Mouse (Mus musculus) midbrain, embryonic 12.5 days (tissue): ENCODE data around the gene Tmem52. TPM values are rescaled to one million over a fixed set of nuclear protein-coding genes. Genes with fewer than 3 reads are reported as not detected.
"Not testable (repeated sequence)": the region's sequence is repeated elsewhere in the genome, so short reads cannot be mapped to it uniquely, and the experiment has no call there.

Experiments used
- ATAC-seq: fragments of 200-750 bp; cut with Nextera tagmentation; 2 replicates; pipeline ENCODE4 v1.8.0; 2017; ENCODE audit warnings: low read depth, moderate TSS enrichment, moderate library complexity; ENCODE audit not compliant: low FRiP score
- H3K27ac ChIP-seq: fragments of 300-500 bp; sonication (generic); replicated peaks from 2 replicates; pipeline ENCODE4 v1.5.1; 2016; ENCODE audit warnings: mild to moderate bottlenecking
- H3K27me3 ChIP-seq: fragments of 300-500 bp; sonication (generic); 2 replicates; pipeline ENCODE4 v1.6.1; 2016; ENCODE audit warnings: mild to moderate bottlenecking
- H3K36me3 ChIP-seq: fragments of 300-500 bp; sonication (generic); 2 replicates; pipeline ENCODE4 v1.6.1; 2016
- H3K4me1 ChIP-seq: fragments of 300-500 bp; sonication (generic); 2 replicates; pipeline ENCODE4 v1.6.1; 2016
- H3K4me2 ChIP-seq: fragments of 300-500 bp; sonication (generic); replicated peaks from 2 replicates; pipeline ENCODE4 v1.6.1; 2016; ENCODE audit warnings: mild to moderate bottlenecking, moderate library complexity
- H3K4me3 ChIP-seq: fragments of 300-500 bp; sonication (generic); 2 replicates; pipeline ENCODE4 v1.5.1; 2016; ENCODE audit warnings: mild to moderate bottlenecking
- H3K9ac ChIP-seq: fragments of 300-500 bp; sonication (generic); replicated peaks from 2 replicates; pipeline ENCODE4 v1.6.1; 2016; ENCODE audit warnings: mild to moderate bottlenecking, moderate library complexity
- H3K9me3 ChIP-seq: fragments of 300-500 bp; sonication (generic); 2 replicates; pipeline ENCODE4 v1.6.1; 2016; ENCODE audit warnings: mild to moderate bottlenecking
- WGBS: fragments of 180-500 bp; shearing (Covaris S2); methylation state at CpG from one replicate; pipeline ENCODE4 v1.1.7; 2016; 5-methylcytosine and 5-hydroxymethylcytosine counted together
- polyA plus RNA-seq: library from polyadenylated mRNA; unstranded; fragments of >200 nt; fragmentation: Nextera tagmentation; extraction: Ambion mirVana; gene quantifications from 2 replicates; pipeline ENCODE4 v1.2.1, GENCODE M21; 2016

Gene Tmem52
- polyA plus RNA-seq, 1 experiment from 2014 or later = 0.20 TPM

- no peak for ATAC-seq
- 65% methylated on average over 5 of the region's 5 CpGs for WGBS
These were observed 4.4 kb downstream of the Tmem52 start for GRCm38 (mm10) chr4:155473319-155473718.

GRCm38 (mm10) chr4:155473796-155474195 lies 4.9 kb downstream of the Tmem52 start:
- 45% methylated on average over 2 of the region's 2 CpGs for WGBS

More at GRCm38 (mm10) chr4:155473319-155473718, 4.4 kb downstream of the Tmem52 start:
- H3K4me2 ChIP-seq = no peak overlapping the region
- no peak overlapping the region for H3K4me3 ChIP-seq
- H3K9me3 ChIP-seq = no peaks in the 10 kb centered on the region
- no peak overlapping the region for H3K27ac ChIP-seq
- peaks cover 16% of the 10 kb centered on the region for H3K27me3 ChIP-seq
- H3K36me3 ChIP-seq = no peaks in the 10 kb centered on the region
- no peak overlapping the region for H3K9ac ChIP-seq
- H3K4me1 ChIP-seq = peaks cover 10% of the 10 kb centered on the region; the same call in 1 of the 2 replicates

GRCm38 (mm10) chr4:155481381-155482124 lies 12.6 kb downstream of the Tmem52 start:
- Histone ChIP-seq H3K27me3 (peaks cover 3% of the 10 kb centered on the region; the same call in 1 of the 2 replicates), H3K9ac (no peak overlapping the region), H3K4me2 (peak overlapping the region; percentile 38), H3K36me3 (no peaks in the 10 kb centered on the region), H3K9me3 (no peaks in the 10 kb centered on the region), H3K4me3 (no peak overlapping the region), H3K27ac (no peak overlapping the region), H3K4me1 (no peaks in the 10 kb centered on the region)
- WGBS = 25% methylated on average over 28 of the region's 28 CpGs
- ATAC-seq = peak; percentile 60; the same call in 1 of the 2 replicates

More at GRCm38 (mm10) chr4:155473796-155474195, 4.9 kb downstream of the Tmem52 start:
- not testable (repeated sequence) for H3K9ac ChIP-seq, H3K27ac ChIP-seq, H3K4me2 ChIP-seq, H3K4me3 ChIP-seq, ATAC-seq, H3K36me3 ChIP-seq, H3K9me3 ChIP-seq
- H3K27me3 ChIP-seq = peaks cover 16% of the 10 kb centered on the region
- H3K4me1 ChIP-seq = peaks cover 10% of the 10 kb centered on the region; the same call in 1 of the 2 replicates

GRCm38 (mm10) chr4:155482125-155482480 lies 13.2 kb downstream of the Tmem52 start:
- Histone ChIP-seq H3K4me3 (no peak overlapping the region), H3K9ac (no peak overlapping the region), H3K27ac (no peak overlapping the region), H3K36me3 (no peaks in the 10 kb centered on the region), H3K4me2 (no peak overlapping the region), H3K27me3 (peaks cover 3% of the 10 kb centered on the region; the same call in 1 of the 2 replicates), H3K9me3 (no peaks in the 10 kb centered on the region), H3K4me1 (no peaks in the 10 kb centered on the region)
- 94% methylated on average over 6 of the region's 6 CpGs for WGBS
- no peak for ATAC-seq

DNA sequence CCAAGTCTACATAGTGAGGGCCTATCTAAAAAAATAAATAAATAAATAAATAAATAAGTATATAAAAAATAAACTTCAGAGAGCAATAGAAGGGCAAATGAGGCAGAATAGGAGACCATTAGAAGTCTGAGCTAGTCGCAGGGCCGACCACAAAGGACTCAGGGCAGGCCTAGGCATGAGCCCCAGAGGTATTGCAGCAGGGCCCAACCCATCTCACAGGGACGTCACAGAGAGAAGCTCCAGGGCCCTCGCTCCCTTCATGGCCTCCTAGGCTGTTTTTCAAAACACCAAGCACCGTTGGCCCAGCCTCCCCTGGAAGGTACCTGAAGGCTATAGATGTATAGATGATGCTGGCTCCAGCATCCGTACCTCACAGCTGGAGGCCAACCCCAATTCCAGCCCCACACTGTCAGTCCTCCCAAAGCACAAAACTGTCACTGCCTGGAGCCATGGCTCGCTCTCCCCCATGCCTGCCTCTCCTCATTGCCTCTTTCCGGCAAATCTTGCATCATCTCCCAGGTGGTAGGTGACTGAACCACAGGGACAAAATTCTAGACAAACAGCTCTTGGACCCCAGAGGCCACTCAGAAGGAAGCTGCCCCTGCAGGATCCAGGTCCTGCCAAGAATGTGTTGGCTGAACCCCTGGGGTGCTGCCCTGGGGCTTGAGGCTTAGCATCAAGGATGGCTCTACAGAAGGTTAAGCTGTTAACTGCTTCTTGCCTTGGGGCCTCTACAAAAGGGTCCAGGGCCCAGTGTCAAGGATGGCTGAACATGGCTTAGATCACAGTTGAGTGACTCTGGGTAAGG lies 14.0 kb downstream of the Tmem52 start:
- Histone ChIP-seq H3K36me3 (no peaks in the 10 kb centered on the region), H3K4me1 (peaks cover 4% of the 10 kb centered on the region; the same call in 1 of the 2 replicates), H3K27ac (no peak overlapping the region), H3K4me2 (no peak overlapping the region), H3K4me3 (no peak overlapping the region), H3K27me3 (peaks cover 1% of the 10 kb centered on the region; the same call in 1 of the 2 replicates), H3K9ac (peak overlapping the region; percentile 20; the same call in 1 of the 2 replicates), H3K9me3 (no peaks in the 10 kb centered on the region)
- no peak for ATAC-seq
- WGBS = 58% methylated on average over 8 of the region's 8 CpGs

- no peak overlapping the region for H3K4me2 ChIP-seq
- 79% methylated on average over 3 of the region's 3 CpGs for WGBS
- no peak overlapping the region for H3K27ac ChIP-seq
- no peak overlapping the region for H3K9ac ChIP-seq
- H3K4me1 ChIP-seq = peaks cover 15% of the 10 kb centered on the region
- H3K27me3 ChIP-seq = no peaks in the 10 kb centered on the region
- no peaks in the 10 kb centered on the region for H3K36me3 ChIP-seq
- ATAC-seq = no peak
- H3K4me3 ChIP-seq = no peak overlapping the region
- H3K9me3 ChIP-seq = no peaks in the 10 kb centered on the region
These were observed 16.6 kb downstream of the Tmem52 start for GRCm38 (mm10) chr4:155485521-155485920.

DNA sequence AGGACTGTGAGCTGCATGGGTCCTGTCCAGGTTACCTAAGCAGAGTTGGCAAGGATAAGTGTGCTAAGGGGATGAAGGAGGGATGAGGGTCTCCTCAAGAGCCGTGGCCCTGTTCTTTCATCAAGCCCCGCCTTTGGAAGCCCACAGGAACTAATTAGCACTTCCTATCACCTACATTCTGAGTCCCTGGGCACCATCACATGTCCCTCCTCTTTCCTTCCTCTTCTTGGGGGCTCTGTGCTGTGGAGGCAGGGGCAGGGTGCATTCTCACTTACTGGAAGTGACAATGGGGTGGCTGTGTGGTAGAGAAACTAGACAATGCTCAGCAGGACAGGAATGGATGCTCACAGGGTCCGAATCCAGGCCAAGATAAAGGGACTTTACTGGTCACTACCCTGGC lies 18.8 kb downstream of the Tmem52 start:
- H3K36me3 ChIP-seq = no peaks in the 10 kb centered on the region
- H3K27ac ChIP-seq = 0 out of 2 replicates have a peak overlapping the region, but pooled peaks have one; percentile 15
- H3K27me3 ChIP-seq = no peaks in the 10 kb centered on the region
- 0 out of 2 replicates have a peak overlapping the region, but pooled peaks have one; percentile 28 for H3K9ac ChIP-seq
- no peak for ATAC-seq
- no peak overlapping the region for H3K4me3 ChIP-seq
- H3K4me1 ChIP-seq = peaks cover 19% of the 10 kb centered on the region
- no peak overlapping the region for H3K4me2 ChIP-seq
- WGBS = 48% methylated on average over 3 of the region's 3 CpGs
- no peaks in the 10 kb centered on the region for H3K9me3 ChIP-seq

DNA sequence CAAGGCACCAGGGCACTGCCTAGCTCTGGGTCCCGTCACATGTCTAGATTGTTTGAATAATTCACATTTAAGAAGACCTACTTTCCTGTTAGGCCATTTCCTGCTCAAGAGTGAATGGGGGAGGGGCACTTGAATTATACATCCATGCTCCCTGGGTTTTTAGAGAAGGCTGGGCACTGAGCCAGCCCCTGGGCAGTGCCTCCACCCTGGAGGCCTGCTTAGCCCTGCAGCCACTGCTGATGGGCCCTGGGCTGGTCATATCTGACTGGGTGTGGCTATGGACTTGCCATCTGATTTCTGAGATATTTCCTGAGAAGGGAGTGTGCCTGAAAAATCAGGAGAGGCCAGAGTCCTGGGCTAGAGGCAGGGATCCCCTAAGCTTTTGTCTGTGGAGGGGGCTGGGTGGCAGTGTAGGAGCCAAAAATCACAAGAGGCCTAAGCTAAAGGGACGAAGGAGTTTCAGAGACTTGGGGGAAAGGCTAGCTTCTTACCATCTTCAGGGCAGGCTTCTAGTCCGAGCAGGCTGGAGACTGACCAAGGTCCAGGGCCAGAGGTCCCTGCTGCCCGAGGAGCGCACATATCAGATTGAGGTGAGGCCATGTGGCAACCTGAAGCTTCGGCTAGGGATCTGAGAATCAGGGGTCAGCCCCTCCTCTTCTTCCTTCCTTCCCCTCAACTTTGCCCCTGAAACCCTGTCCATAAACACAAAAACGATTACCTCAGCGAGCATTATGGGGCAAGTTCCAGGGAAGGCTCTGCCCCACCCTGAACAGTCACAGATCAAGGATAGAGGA lies 19.5 kb downstream of the Tmem52 start:
- Histone ChIP-seq H3K4me3 (no peak overlapping the region), H3K4me1 (peaks cover 24% of the 10 kb centered on the region), H3K27me3 (no peaks in the 10 kb centered on the region), H3K9me3 (no peaks in the 10 kb centered on the region), H3K4me2 (no peak overlapping the region), H3K27ac (0 out of 2 replicates have a peak overlapping the region, but pooled peaks have one; percentile 30), H3K9ac (no peak overlapping the region; the same call in 1 of the 2 replicates), H3K36me3 (no peaks in the 10 kb centered on the region)
- ATAC-seq = no peak
- 82% methylated on average over 8 of the region's 8 CpGs for WGBS

GRCm38 (mm10) chr4:155489101-155489970 lies 20.4 kb downstream of the Tmem52 start:
- Histone ChIP-seq H3K27me3 (no peaks in the 10 kb centered on the region), H3K36me3 (0 out of 2 replicates have a peak, but pooled peaks cover 3% of the 10 kb centered on the region), H3K4me2 (no peak overlapping the region), H3K9ac (no peak overlapping the region), H3K4me1 (peaks cover 33% of the 10 kb centered on the region), H3K4me3 (no peak overlapping the region), H3K9me3 (no peaks in the 10 kb centered on the region), H3K27ac (no peak overlapping the region)
- WGBS = 83% methylated on average over 9 of the region's 9 CpGs
- ATAC-seq = no peak

DNA sequence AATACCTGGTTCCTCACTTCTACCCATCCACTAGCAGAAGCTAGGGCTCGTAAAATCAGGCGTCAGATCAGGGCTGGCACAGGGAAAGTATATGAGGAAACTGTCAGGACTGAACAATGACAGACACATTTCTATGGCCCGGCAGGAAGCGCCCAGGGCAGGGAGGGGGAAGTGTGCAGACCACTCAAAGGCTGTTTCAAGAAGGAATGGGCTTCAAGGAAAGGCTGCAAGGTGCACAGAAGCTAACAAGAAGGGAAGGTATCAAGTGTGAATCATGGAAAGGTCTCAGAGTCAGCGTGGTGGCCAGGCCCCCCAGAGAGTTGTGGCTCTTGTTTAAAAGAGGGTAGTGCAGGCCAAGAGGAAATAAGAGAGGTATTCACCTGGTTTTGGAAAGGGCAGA lies 21.5 kb downstream of the Tmem52 start:
- no peaks in the 10 kb centered on the region for H3K9me3 ChIP-seq
- peak overlapping the region; percentile 100 for H3K9ac ChIP-seq
- H3K27me3 ChIP-seq = no peaks in the 10 kb centered on the region
- H3K4me3 ChIP-seq = peak overlapping the region; percentile 98
- peak overlapping the region; percentile 96; the same call in 1 of the 2 replicates for H3K27ac ChIP-seq
- ATAC-seq = peak; percentile 1; the same call in 1 of the 2 replicates
- peaks cover 40% of the 10 kb centered on the region for H3K4me1 ChIP-seq
- peak overlapping the region; percentile 67 for H3K4me2 ChIP-seq
- WGBS = 39% methylated on average over 5 of the region's 5 CpGs
- 0 out of 2 replicates have a peak, but pooled peaks cover 3% of the 10 kb centered on the region for H3K36me3 ChIP-seq
